Mouse (Mus musculus) heart, postnatal 10 days (tissue): ENCODE measurements around the gene Rab11fip5. TPM values are rescaled to one million over a fixed set of nuclear protein-coding genes. Genes with fewer than 3 reads are reported as not detected.

Experiments
- microRNA-seq, 2 experiments: library from miRNA; unstranded; fragments of <30 nt; microRNA quantifications; one replicate each; pipeline ENCODE4 v1.2.0; 2022
- total RNA-seq, 2 experiments: library from RNA; stranded (reverse); gene quantifications; 2 replicates each; pipeline ENCODE4 v1.2.3; 2021

The Rab11fip5 gene
- total RNA-seq, 2 experiments from 2014 or later, result 65.4 to 73.1 TPM

Small RNA genes lying within 50 kb of the gene (microRNA-seq; reads per million reads assigned to microRNA genes)
- gene Mir705, result 0 reads per million in 2 experiments

Other genes starting within 250 kb of the Rab11fip5 start
- 10 to 100 TPM; 57.6 to 58.9 TPM for gene Spr, start 236.9 kb downstream of the Rab11fip5 start, total RNA-seq
- not detected for gene Emx1, start 187.2 kb downstream of the Rab11fip5 start, total RNA-seq
- gene Sfxn5, start 41.2 kb downstream of the Rab11fip5 start, total RNA-seq, result 1 to 10 TPM; 3.1 to 6.0 TPM
- not detected for gene Noto, start 49.3 kb upstream of the Rab11fip5 start, total RNA-seq
- 10 to 100 TPM; 11.1 to 12.5 TPM for gene Smyd5, start 57.4 kb upstream of the Rab11fip5 start, total RNA-seq
- 100 to 1,000 TPM; 160 to 172 TPM for gene Cct7, start 76.9 kb upstream of the Rab11fip5 start, total RNA-seq
- gene Pradc1, start 77.3 kb upstream of the Rab11fip5 start, total RNA-seq, result 10 to 100 TPM; 17.9 to 19.4 TPM
- gene Fbxo41, start 128.4 kb upstream of the Rab11fip5 start, total RNA-seq, result not detected
- gene Egr4, start 139.0 kb upstream of the Rab11fip5 start, total RNA-seq, result not detected
- 1 to 10 TPM; 2.8 to 4.1 TPM for gene Alms1, start 212.9 kb upstream of the Rab11fip5 start, total RNA-seq